Mouse (Mus musculus) heart, embryonic 12.5 days (tissue): Measurements from ENCODE around the gene Mapk11. TPM values are rescaled to one million over a fixed set of nuclear protein-coding genes. Genes with fewer than 3 reads are reported as not detected.
A peak's percentile ranks its signal among the peaks of the same experiment; 100 is the strongest.

Source experiments
- ATAC-seq: fragments of 200-750 bp; cut with Nextera tagmentation; 2 replicates; pipeline ENCODE4 v1.8.0; 2017; ENCODE audit warnings: moderate TSS enrichment, moderate library complexity; ENCODE audit not compliant: insufficient number of reproducible peaks, low FRiP score
- H3K27ac ChIP-seq: fragments of 300-500 bp; sonication (generic); 2 replicates; pipeline ENCODE4 v1.5.1; 2016; ENCODE audit warnings: mild to moderate bottlenecking, moderate library complexity; ENCODE audit not compliant: poor library complexity, severe bottlenecking
- H3K27me3 ChIP-seq: fragments of 300-500 bp; sonication (generic); replicated peaks from 2 replicates; pipeline ENCODE4 v1.6.1; 2016; ENCODE audit warnings: mild to moderate bottlenecking, moderate library complexity
- H3K36me3 ChIP-seq: fragments of 300-500 bp; sonication (generic); 2 replicates; pipeline ENCODE4 v1.6.1; 2016; ENCODE audit warnings: mild to moderate bottlenecking, moderate library complexity
- H3K4me1 ChIP-seq: fragments of 300-500 bp; sonication (generic); replicated peaks from 2 replicates; pipeline ENCODE4 v1.6.1; 2016; ENCODE audit warnings: mild to moderate bottlenecking
- H3K4me2 ChIP-seq: fragments of 300-500 bp; sonication (generic); 2 replicates; pipeline ENCODE4 v1.6.1; 2016; ENCODE audit warnings: mild to moderate bottlenecking, moderate library complexity
- H3K4me3 ChIP-seq: fragments of 300-500 bp; sonication (generic); 2 replicates; pipeline ENCODE4 v1.5.1; 2016; ENCODE audit warnings: mild to moderate bottlenecking
- H3K9ac ChIP-seq: fragments of 300-500 bp; sonication (generic); 2 replicates; pipeline ENCODE4 v1.6.1; 2016; ENCODE audit warnings: mild to moderate bottlenecking, moderate library complexity
- H3K9me3 ChIP-seq: fragments of 300-500 bp; sonication (generic); replicated peaks from 2 replicates; pipeline ENCODE4 v1.6.1; 2016; ENCODE audit warnings: mild to moderate bottlenecking, moderate library complexity
- WGBS: fragments of 180-500 bp; shearing (Covaris S2); methylation state at CpG from one replicate; pipeline ENCODE4 v1.1.7; 2016; 5-methylcytosine and 5-hydroxymethylcytosine counted together
- polyA plus RNA-seq: library from polyadenylated mRNA; unstranded; fragments of >200 nt; fragmentation: Nextera tagmentation; extraction: Ambion mirVana; gene quantifications from 2 replicates; pipeline ENCODE4 v1.2.1, GENCODE M21; 2016

The Mapk11 gene
- polyA plus RNA-seq, 1 experiment from 2014 or later = 3.7 TPM

- ATAC-seq = no peak
- Histone ChIP-seq H3K9me3 (no peaks in the 10 kb centered on the region), H3K9ac (peak overlapping the region; percentile 81), H3K27me3 (no peaks in the 10 kb centered on the region), H3K27ac (peak overlapping the region; percentile 33; the same call in 1 of the 2 replicates), H3K4me2 (peak overlapping the region; percentile 97), H3K4me1 (peaks cover 97% of the 10 kb centered on the region), H3K4me3 (peak overlapping the region; percentile 64), H3K36me3 (peaks cover 3% of the 10 kb centered on the region)
- under 1% methylated on average over 65 of the region's 65 CpGs for WGBS
Observed at GRCm38 (mm10) chr15:89173024-89173905, 23.8 kb upstream of the Mapk11 start.

- H3K4me1 ChIP-seq = peaks cover 91% of the 10 kb centered on the region
- no peak for ATAC-seq
- no peaks in the 10 kb centered on the region for H3K27me3 ChIP-seq
- peak overlapping the region; percentile 33; the same call in 1 of the 2 replicates for H3K27ac ChIP-seq
- peak overlapping the region; percentile 97 for H3K4me2 ChIP-seq
- H3K36me3 ChIP-seq = peaks cover 11% of the 10 kb centered on the region
- 43% methylated on average over 17 of the region's 17 CpGs for WGBS
- H3K9me3 ChIP-seq = no peaks in the 10 kb centered on the region
- H3K9ac ChIP-seq = peak overlapping the region; percentile 81
- peak overlapping the region; percentile 64 for H3K4me3 ChIP-seq
Observed at GRCm38 (mm10) chr15:89172276-89172935, 23.0 kb upstream of the Mapk11 start.

GRCm38 (mm10) chr15:89171526-89172051 lies 22.2 kb upstream of the Mapk11 start:
- H3K9me3 ChIP-seq = no peaks in the 10 kb centered on the region
- H3K4me2 ChIP-seq = no peak overlapping the region
- no peak overlapping the region for H3K4me3 ChIP-seq
- no peak overlapping the region for H3K9ac ChIP-seq
- no peak overlapping the region for H3K27ac ChIP-seq
- WGBS = 81% methylated on average over 5 of the region's 5 CpGs
- ATAC-seq = no peak
- H3K4me1 ChIP-seq = peaks cover 83% of the 10 kb centered on the region
- H3K36me3 ChIP-seq = peaks cover 20% of the 10 kb centered on the region
- no peaks in the 10 kb centered on the region for H3K27me3 ChIP-seq

- no peak for ATAC-seq
Observed at GRCm38 (mm10) chr15:89170102-89170501, 20.7 kb upstream of the Mapk11 start.

GRCm38 (mm10) chr15:89169431-89169830 lies 20.0 kb upstream of the Mapk11 start:
- 8% methylated on average over 10 of the region's 10 CpGs for WGBS
- peaks cover 41% of the 10 kb centered on the region for H3K36me3 ChIP-seq

More at GRCm38 (mm10) chr15:89170102-89170501, 20.7 kb upstream of the Mapk11 start:
- no peak overlapping the region for H3K4me3 ChIP-seq
- no peaks in the 10 kb centered on the region for H3K27me3 ChIP-seq
- WGBS = 33% methylated on average over 3 of the region's 3 CpGs
- H3K27ac ChIP-seq = peak overlapping the region; percentile 91
- no peaks in the 10 kb centered on the region for H3K9me3 ChIP-seq
- peaks cover 34% of the 10 kb centered on the region for H3K36me3 ChIP-seq
- peaks cover 68% of the 10 kb centered on the region for H3K4me1 ChIP-seq
- H3K9ac ChIP-seq = peak overlapping the region; percentile 19; the same call in 1 of the 2 replicates
- peak overlapping the region; percentile 63 for H3K4me2 ChIP-seq

GRCm38 (mm10) chr15:89168922-89169321 lies 19.5 kb upstream of the Mapk11 start:
- Histone ChIP-seq H3K9me3 (no peaks in the 10 kb centered on the region), H3K9ac (peak overlapping the region; percentile 68), H3K27ac (peak overlapping the region; percentile 91), H3K4me3 (peak overlapping the region; percentile 25), H3K4me2 (peak overlapping the region; percentile 63), H3K27me3 (no peaks in the 10 kb centered on the region), H3K36me3 (peaks cover 46% of the 10 kb centered on the region), H3K4me1 (peaks cover 57% of the 10 kb centered on the region)
- no peak for ATAC-seq
- WGBS = 36% methylated on average over 10 of the region's 10 CpGs

More at GRCm38 (mm10) chr15:89169431-89169830, 20.0 kb upstream of the Mapk11 start:
- peak overlapping the region; percentile 68 for H3K9ac ChIP-seq
- H3K4me3 ChIP-seq = peak overlapping the region; percentile 25
- peak; percentile 69 for ATAC-seq
- H3K9me3 ChIP-seq = no peaks in the 10 kb centered on the region
- H3K27ac ChIP-seq = peak overlapping the region; percentile 91
- H3K27me3 ChIP-seq = no peaks in the 10 kb centered on the region
- H3K4me1 ChIP-seq = peaks cover 62% of the 10 kb centered on the region
- H3K4me2 ChIP-seq = peak overlapping the region; percentile 63

- Histone ChIP-seq H3K27ac (no peak overlapping the region), H3K4me1 (peaks cover 25% of the 10 kb centered on the region), H3K36me3 (peaks cover 81% of the 10 kb centered on the region), H3K27me3 (no peaks in the 10 kb centered on the region), H3K4me2 (no peak overlapping the region), H3K9me3 (no peaks in the 10 kb centered on the region), H3K4me3 (no peak overlapping the region), H3K9ac (no peak overlapping the region)
- WGBS = 90% methylated on average over 12 of the region's 12 CpGs
- no peak for ATAC-seq
Observed at GRCm38 (mm10) chr15:89165478-89165877, 16.1 kb upstream of the Mapk11 start.

- Histone ChIP-seq H3K4me3 (no peak overlapping the region), H3K27ac (no peak overlapping the region), H3K9me3 (no peaks in the 10 kb centered on the region), H3K4me1 (peaks cover 5% of the 10 kb centered on the region), H3K27me3 (no peaks in the 10 kb centered on the region), H3K36me3 (peaks cover 100% of the 10 kb centered on the region), H3K9ac (no peak overlapping the region), H3K4me2 (no peak overlapping the region)
- ATAC-seq = no peak
- 87% methylated on average over 9 of the region's 9 CpGs for WGBS
Observed at GRCm38 (mm10) chr15:89161397-89161796, 12.0 kb upstream of the Mapk11 start.

- H3K27ac ChIP-seq = no peak overlapping the region
- peaks cover 100% of the 10 kb centered on the region for H3K36me3 ChIP-seq
- H3K4me3 ChIP-seq = no peak overlapping the region
- ATAC-seq = no peak
- H3K4me2 ChIP-seq = no peak overlapping the region
- WGBS = 91% methylated on average over 16 of the region's 16 CpGs
- H3K4me1 ChIP-seq = peaks cover 5% of the 10 kb centered on the region
- no peaks in the 10 kb centered on the region for H3K27me3 ChIP-seq
- no peaks in the 10 kb centered on the region for H3K9me3 ChIP-seq
- no peak overlapping the region for H3K9ac ChIP-seq
Observed at GRCm38 (mm10) chr15:89158516-89158915, 9.1 kb upstream of the Mapk11 start.

- no peak overlapping the region for H3K4me2 ChIP-seq
- H3K9ac ChIP-seq = no peak overlapping the region
- H3K27ac ChIP-seq = no peak overlapping the region
- ATAC-seq = peak; percentile 17; the same call in 1 of the 2 replicates
- H3K36me3 ChIP-seq = peaks cover 97% of the 10 kb centered on the region
- no peak overlapping the region for H3K4me3 ChIP-seq
- no peaks in the 10 kb centered on the region for H3K9me3 ChIP-seq
- peaks cover 5% of the 10 kb centered on the region for H3K4me1 ChIP-seq
- WGBS = 54% methylated on average over 7 of the region's 7 CpGs
- H3K27me3 ChIP-seq = no peaks in the 10 kb centered on the region
Observed at GRCm38 (mm10) chr15:89157954-89158353, 8.5 kb upstream of the Mapk11 start.

GRCm38 (mm10) chr15:89152312-89152711 lies 2.9 kb upstream of the Mapk11 start:
- no peak for ATAC-seq
- no peak overlapping the region for H3K4me3 ChIP-seq
- no peaks in the 10 kb centered on the region for H3K9me3 ChIP-seq
- no peak overlapping the region for H3K9ac ChIP-seq
- no peak overlapping the region for H3K4me2 ChIP-seq
- H3K27me3 ChIP-seq = peaks cover 28% of the 10 kb centered on the region
- H3K27ac ChIP-seq = no peak overlapping the region
- peaks cover 41% of the 10 kb centered on the region for H3K36me3 ChIP-seq
- peaks cover 20% of the 10 kb centered on the region for H3K4me1 ChIP-seq
